Mouse (Mus musculus) stomach, postnatal 0 days (tissue): ENCODE results near the gene Zscan20.

ENCODE experiments used
- CTCF ChIP-seq: IDR thresholded peaks from 2 replicates; pipeline ENCODE4 v1.5.1; 2016; ENCODE audit warnings: antibody characterized with exemption, low read depth, mild to moderate bottlenecking, moderate library complexity
- EP300 ChIP-seq: optimal IDR thresholded peaks from 2 replicates; pipeline ENCODE3; 2016; ENCODE audit warnings: antibody characterized with exemption

DNA sequence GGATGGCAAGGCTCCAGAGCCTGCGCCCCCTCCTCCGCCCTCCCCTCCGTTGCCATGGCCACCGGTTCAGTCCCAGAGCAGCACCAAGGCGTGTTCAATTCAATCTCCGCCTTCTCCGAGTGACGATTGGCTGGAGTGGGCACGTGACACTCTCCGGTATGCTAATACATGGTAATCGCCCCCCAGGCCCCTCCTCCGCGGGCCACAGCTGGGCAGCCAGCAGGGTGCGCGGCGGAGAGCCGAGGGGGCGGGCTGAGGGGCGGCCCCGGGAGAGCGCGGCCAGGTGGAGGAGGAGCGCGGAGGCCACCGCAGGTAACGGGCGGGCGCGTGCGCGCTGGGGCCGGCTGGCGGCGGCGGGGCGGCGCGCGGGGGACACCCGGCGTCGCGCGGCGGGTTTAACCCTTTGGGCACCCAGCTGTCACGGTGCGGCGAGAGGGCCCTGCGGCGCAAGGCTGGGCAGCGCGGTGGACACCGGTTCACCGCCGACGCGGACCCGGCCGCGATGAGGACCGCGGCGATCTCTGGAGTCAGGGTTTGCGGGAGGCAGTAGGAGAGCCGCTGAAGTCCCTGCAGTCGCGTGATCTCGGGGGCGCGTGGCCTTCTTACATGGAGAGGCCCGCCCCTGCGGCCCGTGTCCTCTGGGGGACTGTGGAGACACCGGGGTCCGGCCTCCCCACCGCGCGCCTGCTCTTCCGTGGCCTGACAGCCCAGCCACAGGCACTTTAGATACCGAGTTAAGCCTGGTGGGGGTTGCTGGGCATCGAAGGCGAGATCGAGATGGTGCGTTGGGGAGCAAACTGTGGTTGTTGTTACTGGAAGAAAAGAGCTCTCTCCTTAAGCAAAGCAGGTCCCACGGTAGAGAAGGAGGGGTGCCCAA is 44.8 kb upstream of the Zscan20 start, which contains the start of gene Phc2:
- peak; percentile 73 for TF ChIP-seq CTCF
- no peak for TF ChIP-seq EP300
